Mouse (Mus musculus) lung, embryonic 14.5 days (tissue): ENCODE measurements around the gene Acp1. TPM values are rescaled to one million over a fixed set of nuclear protein-coding genes. Genes with fewer than 3 reads are reported as not detected.
A peak's percentile ranks its signal among the peaks of the same experiment; 100 is the strongest.

Source experiments
- ATAC-seq: fragments of 200-750 bp; cut with Nextera tagmentation; 2 replicates; pipeline ENCODE4 v1.8.0; 2017; ENCODE audit warnings: mild to moderate bottlenecking, moderate TSS enrichment, moderate library complexity; ENCODE audit not compliant: insufficient read depth
- DNase-seq: peaks from one replicate; pipeline ENCODE4 v3.0.0-alpha.2; 2015
- H3K27ac ChIP-seq: fragments of 300-500 bp; sonication (generic); 2 replicates; pipeline ENCODE4 v1.5.1; 2014; ENCODE audit warnings: low read depth, mild to moderate bottlenecking, moderate library complexity
- H3K27me3 ChIP-seq: fragments of 300-500 bp; sonication (generic); 2 replicates; pipeline ENCODE4 v1.6.1; 2014; ENCODE audit warnings: low read length, control low read depth; ENCODE audit not compliant: insufficient read depth
- H3K36me3 ChIP-seq: fragments of 300-500 bp; sonication (generic); 2 replicates; pipeline ENCODE4 v1.6.1; 2014; ENCODE audit warnings: control low read depth; ENCODE audit not compliant: insufficient read depth
- H3K4me1 ChIP-seq: fragments of 300-500 bp; sonication (generic); 2 replicates; pipeline ENCODE4 v1.6.1; 2014; ENCODE audit warnings: antibody characterized with exemption, control low read depth; ENCODE audit not compliant: insufficient read depth
- H3K4me2 ChIP-seq: fragments of 300-500 bp; sonication (generic); 2 replicates; pipeline ENCODE4 v1.6.1; 2014; ENCODE audit warnings: mild to moderate bottlenecking
- H3K4me3 ChIP-seq: fragments of 300-500 bp; sonication (generic); 2 replicates; pipeline ENCODE4 v1.5.1; 2014; ENCODE audit warnings: low read depth, low read length
- H3K9ac ChIP-seq: fragments of 300-500 bp; sonication (generic); 2 replicates; pipeline ENCODE4 v1.6.1; 2014
- H3K9me3 ChIP-seq: fragments of 300-500 bp; sonication (generic); 2 replicates; pipeline ENCODE4 v1.6.1; 2016; ENCODE audit warnings: low read depth, low read length, control low read depth
- CTCF ChIP-seq: IDR thresholded peaks from 2 replicates; pipeline ENCODE4 v1.5.1; 2016; ENCODE audit warnings: antibody characterized with exemption, low read depth
- WGBS: fragments of 180-500 bp; shearing (Covaris S2); extraction: QIAGEN DNeasy Blood & Tissue Kit; methylation state at CpG from one replicate; pipeline ENCODE4 v1.1.7; 2014; 5-methylcytosine and 5-hydroxymethylcytosine counted together
- polyA plus RNA-seq: library from polyadenylated mRNA; unstranded; fragments of >200 nt; fragmentation: Nextera tagmentation; extraction: Ambion mirVana; gene quantifications from 2 replicates; pipeline ENCODE4 v1.2.1, GENCODE M21; 2014

Acp1 gene
- polyA plus RNA-seq, 1 experiment from 2014 or later = 201 TPM

DNA sequence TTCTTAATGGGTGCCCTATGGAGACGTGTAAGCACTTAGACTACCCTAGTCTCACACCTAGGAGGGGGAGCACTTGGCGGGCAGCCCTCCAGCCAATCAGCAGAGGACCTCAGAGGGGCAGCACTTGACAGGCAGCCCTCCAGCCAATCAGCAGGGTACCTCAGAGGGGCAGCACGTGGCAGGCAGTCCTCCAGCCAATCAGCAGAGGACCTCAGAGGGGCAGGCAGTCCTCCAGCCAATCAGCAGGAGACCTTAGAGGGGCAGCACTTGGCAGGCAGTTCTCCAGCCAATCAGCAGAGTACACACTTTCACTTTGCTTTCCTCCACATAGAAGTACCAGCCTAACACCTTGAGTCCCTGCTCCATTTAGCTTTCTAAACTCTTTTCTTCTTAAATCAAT is 11.0 kb upstream of the Acp1 start:
- TF ChIP-seq CTCF = no peak
- no peak overlapping the region for H3K4me2 ChIP-seq
- no peaks in the 10 kb centered on the region for H3K4me1 ChIP-seq
- H3K27ac ChIP-seq = no peak overlapping the region
- no peak overlapping the region for H3K4me3 ChIP-seq
- H3K9me3 ChIP-seq = no peaks in the 10 kb centered on the region
- 73% methylated on average over 3 of the region's 3 CpGs for WGBS
- no peak overlapping the region for H3K9ac ChIP-seq
- H3K36me3 ChIP-seq = no peaks in the 10 kb centered on the region
- DNase-seq = no peak
- no peak for ATAC-seq
- no peaks in the 10 kb centered on the region for H3K27me3 ChIP-seq

DNA sequence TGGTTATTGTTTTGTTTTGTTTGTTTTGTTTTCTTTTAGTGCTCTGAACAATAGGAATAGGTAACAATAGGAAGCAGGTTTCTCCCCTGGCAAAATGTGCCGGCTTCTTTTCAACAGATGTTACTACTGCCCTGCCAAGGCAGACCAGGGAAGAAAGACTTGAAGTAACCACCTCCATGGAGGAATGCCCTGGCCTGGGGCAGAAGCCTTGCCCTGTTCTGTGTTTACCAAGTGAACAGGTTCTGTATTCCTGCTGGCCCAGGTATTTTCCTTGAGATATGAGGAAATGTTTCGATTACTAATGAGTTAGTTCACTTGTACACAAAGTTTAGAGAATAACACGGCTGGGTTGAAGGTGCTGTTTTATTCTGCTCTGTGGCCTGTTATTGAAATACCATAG is 1.5 kb upstream of the Acp1 start:
- peaks cover 5% of the 10 kb centered on the region; the same call in 1 of the 2 replicates for H3K36me3 ChIP-seq

DNA sequence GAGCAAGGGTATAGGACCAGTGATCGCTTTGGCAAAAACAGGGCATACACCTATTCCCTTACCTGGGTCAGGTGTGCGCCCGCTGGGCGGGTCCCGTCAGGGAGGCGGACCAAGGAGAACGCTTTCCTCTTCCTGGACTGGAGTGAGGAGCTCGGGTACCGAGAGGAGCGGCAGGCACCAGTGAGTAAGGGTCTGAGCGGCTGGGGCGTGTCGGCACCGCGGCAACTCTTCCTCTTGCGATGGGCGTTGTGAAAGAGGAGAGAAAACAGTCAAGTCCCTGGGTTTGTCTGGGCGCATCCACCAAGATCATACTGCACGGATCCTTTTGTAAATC is 626 bp upstream of the Acp1 start:
- peaks cover 8% of the 10 kb centered on the region; the same call in 1 of the 2 replicates for H3K4me1 ChIP-seq
- H3K27ac ChIP-seq = no peak overlapping the region
- peak overlapping the region; percentile 92 for H3K4me2 ChIP-seq
- H3K36me3 ChIP-seq = peaks cover 5% of the 10 kb centered on the region; the same call in 1 of the 2 replicates
- TF ChIP-seq CTCF = no peak
- H3K9ac ChIP-seq = peak overlapping the region; percentile 88
- H3K4me3 ChIP-seq = peak overlapping the region; percentile 76
- H3K27me3 ChIP-seq = no peaks in the 10 kb centered on the region
- H3K9me3 ChIP-seq = no peaks in the 10 kb centered on the region
- DNase-seq (peak; percentile 72), ATAC-seq (peak; percentile 86)
- WGBS = under 1% methylated on average over 19 of the region's 19 CpGs

More for the DNA sequence above, 1.5 kb upstream of the Acp1 start:
- WGBS = 59% methylated on average over 3 of the region's 3 CpGs
- Histone ChIP-seq H3K27me3 (no peaks in the 10 kb centered on the region), H3K4me3 (peak overlapping the region; percentile 76), H3K27ac (no peak overlapping the region), H3K4me2 (peak overlapping the region; percentile 92), H3K4me1 (peaks cover 8% of the 10 kb centered on the region; the same call in 1 of the 2 replicates), H3K9me3 (no peaks in the 10 kb centered on the region), H3K9ac (peak overlapping the region; percentile 88; the same call in 1 of the 2 replicates)
- DNase-seq (no peak), ATAC-seq (no peak)
- no peak for TF ChIP-seq CTCF

DNA sequence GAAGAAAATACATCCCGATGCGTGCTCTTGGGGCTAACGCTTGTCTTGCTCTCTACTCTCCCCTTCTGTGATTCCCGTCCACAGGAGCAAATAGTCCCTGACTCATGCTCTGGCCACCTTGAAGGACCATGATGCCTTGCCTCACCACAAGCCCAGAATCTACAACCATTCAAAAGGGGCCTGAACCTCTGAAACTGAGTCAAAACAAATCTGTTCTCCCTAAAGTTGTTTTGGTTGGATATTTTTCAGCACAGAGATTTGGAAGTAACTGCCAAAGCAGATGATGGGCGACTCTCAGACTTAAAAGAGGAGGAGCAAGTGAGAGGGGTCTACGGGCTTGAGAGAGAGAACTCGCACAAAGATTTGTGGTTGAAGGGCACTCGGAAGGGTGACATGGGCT is 529 bp downstream of the Acp1 start:
- Histone ChIP-seq H3K4me3 (peak overlapping the region; percentile 76), H3K9ac (peak overlapping the region; percentile 88), H3K4me1 (peaks cover 8% of the 10 kb centered on the region; the same call in 1 of the 2 replicates), H3K9me3 (no peaks in the 10 kb centered on the region), H3K27ac (peak overlapping the region; percentile 62), H3K27me3 (no peaks in the 10 kb centered on the region), H3K36me3 (peaks cover 9% of the 10 kb centered on the region), H3K4me2 (peak overlapping the region; percentile 92)
- DNase-seq (no peak), ATAC-seq (peak; percentile 18)
- WGBS = 15% methylated on average over 8 of the region's 8 CpGs
- TF ChIP-seq CTCF = no peak

DNA sequence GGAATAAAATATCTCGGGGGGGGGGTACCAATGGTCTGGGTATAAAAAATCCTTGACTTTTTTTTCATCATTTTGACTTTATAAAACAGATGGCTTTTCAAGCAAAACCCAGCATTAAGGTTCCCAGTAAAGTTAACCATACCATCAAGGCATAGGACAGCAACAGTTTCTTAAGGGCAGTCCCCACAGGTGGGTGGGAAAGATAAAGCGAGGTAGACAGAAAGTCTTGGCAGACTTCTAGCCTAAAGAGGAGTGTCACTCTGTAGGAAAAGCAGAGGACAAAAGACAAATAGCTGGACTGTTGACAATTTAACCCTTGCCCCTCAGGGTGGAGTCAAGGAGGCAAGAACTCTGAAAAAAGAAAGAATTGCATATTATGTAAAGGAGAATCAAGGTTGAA is 1.5 kb downstream of the Acp1 start:
- ATAC-seq (no peak), DNase-seq (no peak)
- H3K27ac ChIP-seq = no peak overlapping the region
- 73% methylated on average over 2 of the region's 2 CpGs for WGBS
- H3K9me3 ChIP-seq = no peaks in the 10 kb centered on the region
- peaks cover 12% of the 10 kb centered on the region for H3K36me3 ChIP-seq
- H3K4me1 ChIP-seq = peaks cover 8% of the 10 kb centered on the region; the same call in 1 of the 2 replicates
- TF ChIP-seq CTCF = no peak
- no peaks in the 10 kb centered on the region for H3K27me3 ChIP-seq
- H3K4me3 ChIP-seq = no peak overlapping the region; the same call in 1 of the 2 replicates
- H3K9ac ChIP-seq = no peak overlapping the region
- peak overlapping the region; percentile 92 for H3K4me2 ChIP-seq

DNA sequence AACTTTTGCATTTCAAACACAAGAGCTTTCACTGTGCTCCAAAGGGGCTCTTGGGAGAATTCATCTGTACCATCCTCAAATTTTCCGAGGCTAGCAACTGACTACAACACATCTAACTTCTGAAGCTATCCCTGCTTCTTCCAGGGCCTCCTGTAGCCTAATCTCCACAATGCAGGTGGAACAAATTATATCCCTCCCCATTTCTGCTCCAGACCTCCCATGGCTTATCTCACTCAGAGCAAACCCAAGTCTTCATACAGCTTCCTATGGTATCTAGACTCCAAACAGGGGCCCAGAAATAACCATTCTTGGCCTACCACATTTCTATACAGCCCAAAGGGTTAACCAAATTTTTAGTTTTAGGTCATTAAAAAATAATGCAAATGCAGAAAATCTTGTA is 2.7 kb downstream of the Acp1 start:
- ATAC-seq = no peak
- Histone ChIP-seq H3K9ac (no peak overlapping the region), H3K27me3 (no peaks in the 10 kb centered on the region), H3K4me2 (no peak overlapping the region; the same call in 1 of the 2 replicates), H3K36me3 (peaks cover 22% of the 10 kb centered on the region), H3K27ac (no peak overlapping the region), H3K4me3 (no peak overlapping the region), H3K4me1 (peaks cover 8% of the 10 kb centered on the region; the same call in 1 of the 2 replicates), H3K9me3 (no peaks in the 10 kb centered on the region)
- no peak for TF ChIP-seq CTCF
- WGBS = 90% methylated on average over 1 of the region's 1 CpGs
- no peak for DNase-seq

DNA sequence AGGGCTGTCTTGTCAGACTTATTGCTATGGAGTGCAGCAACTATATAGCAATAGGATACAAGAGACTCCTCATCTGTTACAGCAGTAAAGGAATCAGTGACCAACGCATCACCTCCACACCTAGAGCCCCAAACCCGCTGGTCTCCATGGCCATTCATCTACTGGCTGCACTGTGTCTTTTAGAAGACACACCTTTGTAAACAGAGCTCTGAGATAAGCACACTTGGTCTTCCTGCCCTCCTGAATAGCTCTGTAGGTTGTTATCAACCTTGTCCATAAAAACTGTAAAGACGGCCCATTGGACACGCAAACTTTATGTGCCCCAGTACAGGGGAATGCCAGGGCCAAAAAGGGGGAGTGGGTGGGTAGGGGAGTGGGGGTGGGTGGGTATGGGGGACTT is 14.3 kb downstream of the Acp1 start:
- no peak for ATAC-seq
- 81% methylated on average over 4 of the region's 4 CpGs for WGBS
- H3K36me3 ChIP-seq = peaks cover 25% of the 10 kb centered on the region; the same call in 1 of the 2 replicates

More for the DNA sequence above, 14.3 kb downstream of the Acp1 start:
- H3K27ac ChIP-seq = no peak overlapping the region
- H3K4me1 ChIP-seq = no peaks in the 10 kb centered on the region
- no peak overlapping the region for H3K9ac ChIP-seq
- no peak for TF ChIP-seq CTCF
- H3K4me3 ChIP-seq = no peak overlapping the region
- H3K27me3 ChIP-seq = no peaks in the 10 kb centered on the region
- H3K4me2 ChIP-seq = no peak overlapping the region
- DNase-seq = no peak
- H3K9me3 ChIP-seq = no peaks in the 10 kb centered on the region
